Mouse (Mus musculus): ENCODE results near the gene Bcl10.
"Not testable (repeated sequence)": the region's sequence is repeated elsewhere in the genome, so short reads cannot be mapped to it uniquely, and the experiment has no call there.

The Bcl10 gene

DNA sequence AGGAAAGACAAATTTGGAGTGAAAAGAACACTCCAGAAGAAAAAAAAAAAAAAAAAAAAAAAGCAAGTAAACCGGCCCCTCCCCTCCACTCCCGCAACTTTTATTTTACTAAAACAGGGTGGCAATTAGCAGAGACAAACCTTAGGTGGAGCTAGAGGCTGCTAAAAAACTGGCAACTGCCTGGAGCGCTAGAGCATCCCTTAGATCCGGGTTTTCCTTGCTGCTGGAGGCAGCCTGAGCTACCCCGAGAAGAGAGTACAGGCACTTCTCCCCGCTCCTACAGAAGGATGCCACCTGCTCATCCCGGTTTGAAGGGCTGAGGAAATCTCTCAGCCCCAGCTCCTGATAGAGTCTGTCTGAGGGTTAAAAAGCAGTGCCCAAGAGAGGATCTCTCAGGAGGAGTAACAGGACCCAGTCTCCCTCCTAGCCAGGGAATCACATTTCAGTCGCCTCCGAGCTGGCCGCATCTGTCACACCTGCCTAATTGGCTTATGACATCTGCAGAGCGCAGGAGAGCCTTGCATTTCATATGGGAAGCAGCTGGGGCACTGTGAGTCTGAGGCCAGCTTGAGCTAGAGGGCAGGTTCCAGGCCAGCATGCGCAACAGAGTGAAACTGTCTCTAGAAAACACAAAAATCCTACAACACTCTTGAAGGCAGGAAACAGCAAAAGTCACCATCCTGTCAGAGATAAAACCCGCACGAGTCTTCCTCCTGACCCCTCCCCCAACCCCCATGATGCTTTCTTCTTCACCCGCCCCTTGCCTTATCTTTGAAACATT lies 27.6 kb downstream of the Bcl10 start:
- DNase-seq (ENCODE audit: inconsistent ontology term), result peak; percentile 68

DNA sequence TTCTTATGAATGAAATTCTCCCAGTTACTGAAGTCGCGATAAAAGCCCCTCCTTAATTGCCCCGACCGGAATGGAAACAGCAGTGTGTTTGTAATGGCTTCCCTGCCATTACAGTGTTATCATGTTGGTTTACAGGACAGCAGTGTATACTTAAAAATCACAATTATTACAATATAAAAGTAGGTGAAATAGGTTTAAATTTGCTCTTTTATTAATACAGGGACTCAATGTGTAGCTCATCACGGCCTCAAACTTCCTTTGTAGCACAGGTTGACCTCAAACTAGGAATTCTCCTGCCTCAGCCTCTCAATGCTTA lies 28.2 kb downstream of the Bcl10 start:
- no peak for DNase-seq (ENCODE audit: inconsistent ontology term)

DNA sequence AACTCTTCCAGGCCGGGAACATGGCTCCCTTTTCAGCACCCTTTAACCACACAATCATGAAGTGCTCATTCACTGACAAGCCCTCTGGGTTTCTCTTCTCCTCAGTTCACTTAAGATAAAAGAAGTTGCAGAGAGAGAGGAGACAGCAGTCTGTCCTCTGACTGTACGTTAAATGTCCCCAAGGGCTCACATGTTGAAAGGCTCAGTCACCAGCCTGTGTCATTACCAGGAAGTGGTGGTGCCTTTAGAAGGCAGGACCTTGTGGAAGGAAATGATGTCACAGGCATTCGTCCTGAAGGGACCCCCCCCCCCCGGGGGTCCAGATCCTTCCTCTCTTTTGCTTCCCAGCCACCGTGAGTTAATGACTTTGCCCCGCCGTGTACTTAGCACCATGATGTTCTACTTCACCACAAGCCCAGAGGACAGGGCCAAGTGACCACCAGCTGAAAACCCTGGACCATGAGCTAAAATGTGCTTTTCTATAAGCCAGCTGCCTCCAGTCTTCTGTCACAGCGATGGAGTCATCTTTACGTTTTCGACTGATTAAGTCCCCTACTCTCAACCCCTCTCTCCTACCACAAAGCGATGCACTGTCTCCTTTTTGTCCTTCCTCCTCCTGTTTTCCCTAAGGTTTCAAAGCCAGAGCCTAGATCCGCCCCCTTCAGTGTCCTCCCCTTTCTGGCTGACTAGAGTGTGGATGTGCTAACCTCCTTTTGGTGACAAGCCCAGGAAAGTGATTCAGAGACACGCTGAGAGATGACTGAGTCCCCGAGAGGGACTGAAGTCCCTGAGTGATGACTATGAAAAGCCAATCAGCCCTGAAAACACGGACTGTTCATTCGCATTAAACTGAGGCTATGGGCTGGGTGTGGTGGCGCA lies 28.9 kb downstream of the Bcl10 start:
- peak; percentile 66 for DNase-seq (ENCODE audit: inconsistent ontology term)

DNA sequence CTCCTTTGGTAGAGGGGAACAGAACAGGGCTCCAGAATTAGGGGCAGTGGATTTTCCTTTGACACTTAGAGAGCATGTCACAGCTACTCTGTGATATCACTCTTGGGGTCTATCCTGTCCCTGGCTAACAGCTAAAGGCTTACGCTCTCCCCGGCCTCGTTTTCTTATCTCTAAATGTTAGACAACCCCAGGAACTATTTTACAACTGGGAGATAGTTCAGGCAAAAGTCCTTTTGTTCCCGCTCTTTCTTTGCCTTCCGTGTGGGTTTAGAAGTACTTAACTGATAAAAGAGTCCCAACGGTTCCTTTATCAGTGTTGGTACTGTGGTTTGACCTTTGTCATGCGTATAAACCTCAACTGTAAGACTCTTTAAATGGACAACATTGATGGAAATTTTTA lies 30.3 kb downstream of the Bcl10 start:
- no peak for DNase-seq (ENCODE audit: inconsistent ontology term)

DNA sequence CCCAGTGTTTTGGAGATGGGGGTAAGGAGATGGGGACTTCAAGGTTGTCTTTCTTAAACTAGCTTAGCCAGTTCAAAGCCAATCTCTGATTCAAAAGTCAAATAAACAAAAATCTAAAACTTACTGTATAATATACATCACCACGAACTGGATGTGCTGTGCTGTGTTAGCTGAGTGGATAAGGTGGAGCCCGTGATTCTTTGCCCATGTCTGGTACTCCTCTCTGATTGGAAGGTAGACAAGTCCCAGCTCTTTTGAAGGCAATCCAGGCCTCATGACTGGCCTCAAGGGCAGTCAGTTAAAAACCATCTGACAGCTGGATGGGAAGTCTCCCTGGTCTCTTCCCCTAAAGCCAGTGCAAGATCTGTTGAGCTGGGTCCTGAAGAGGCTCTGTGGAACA lies 30.8 kb downstream of the Bcl10 start:
- DNase-seq (ENCODE audit: inconsistent ontology term), result no peak

DNA sequence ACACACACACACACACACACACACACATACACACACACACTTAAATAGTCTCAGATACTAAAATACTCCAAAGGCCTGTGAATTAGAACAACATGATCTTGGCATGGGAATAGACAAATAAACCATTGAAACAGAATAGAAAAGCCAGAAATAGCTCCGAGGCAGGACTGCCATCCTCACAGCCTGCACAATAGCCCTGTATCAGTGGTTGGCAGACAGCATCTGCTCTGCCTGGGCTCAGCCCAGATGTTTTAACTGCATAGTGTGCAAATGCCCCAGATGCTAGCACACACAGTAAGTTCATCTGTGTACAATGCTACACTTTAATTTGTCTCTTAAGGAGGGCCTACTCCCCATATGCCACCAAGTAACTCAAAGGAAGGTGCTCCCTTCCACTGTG lies 37.2 kb downstream of the Bcl10 start:
- DNase-seq (ENCODE audit: inconsistent ontology term), result no peak

DNA sequence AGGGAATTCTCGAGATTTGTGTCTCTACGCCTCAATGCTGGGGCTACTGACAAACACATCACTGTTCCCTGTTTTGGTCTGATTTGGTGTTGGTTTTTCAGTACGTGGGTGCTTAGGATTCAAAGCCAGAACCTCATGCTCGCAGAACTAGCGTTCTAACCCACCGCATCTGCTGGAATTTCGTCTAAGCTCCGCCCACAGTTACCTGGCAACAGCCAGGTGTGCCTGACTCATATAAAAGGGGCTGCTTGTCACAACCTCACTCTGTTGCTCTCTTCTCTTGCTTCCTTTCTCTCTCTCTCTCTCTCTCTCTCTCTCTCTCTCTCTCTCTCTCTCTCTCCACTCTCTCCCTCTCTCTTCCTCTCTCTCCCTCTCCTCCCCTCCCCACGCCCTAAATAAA lies 39.8 kb downstream of the Bcl10 start:
- DNase-seq (ENCODE audit: inconsistent ontology term), result no peak

DNA sequence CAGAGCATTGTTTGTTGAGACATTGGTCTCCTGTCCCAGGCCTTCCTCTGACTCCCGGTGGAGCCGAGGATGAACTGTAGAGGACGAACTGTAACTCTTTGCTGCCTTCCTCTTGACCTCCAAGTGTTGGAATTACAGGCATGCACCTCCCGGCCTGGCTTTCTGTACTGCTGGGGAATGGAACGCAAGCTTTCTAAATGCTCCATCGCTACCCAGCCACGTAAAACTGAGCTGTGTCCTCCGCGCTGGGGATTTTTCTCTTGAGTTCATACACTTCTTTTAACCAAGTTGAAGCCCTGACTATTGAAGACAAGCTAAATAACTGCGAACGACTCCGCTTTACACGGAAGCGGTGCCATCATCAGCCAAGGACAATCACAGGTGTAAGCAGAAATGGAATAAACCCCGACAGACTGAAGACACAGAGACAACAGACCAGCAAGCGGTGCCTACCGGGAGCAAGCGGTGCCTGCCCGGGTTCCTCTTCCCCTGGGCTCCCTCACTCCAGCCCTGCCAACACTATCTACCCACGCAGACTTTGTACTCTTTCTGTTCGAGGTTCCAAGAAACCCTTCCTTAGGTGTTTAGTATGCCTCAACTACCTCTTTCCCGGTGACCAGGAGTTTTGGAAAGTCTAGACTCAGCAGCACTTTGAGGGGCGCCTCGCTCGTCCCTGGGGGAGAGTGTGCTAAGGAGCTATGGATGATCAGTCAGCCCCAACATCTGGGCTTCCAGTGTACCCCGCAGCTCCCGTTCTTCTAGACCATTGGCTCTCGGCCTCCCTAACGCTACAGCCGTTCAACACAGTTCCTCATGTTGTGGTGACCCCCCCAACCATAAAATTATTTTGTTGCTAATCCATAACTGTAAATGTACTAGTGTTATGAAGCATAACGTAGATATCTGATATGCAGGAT lies 40.8 kb downstream of the Bcl10 start:
- DNase-seq (ENCODE audit: inconsistent ontology term), result peak; percentile 65

DNA sequence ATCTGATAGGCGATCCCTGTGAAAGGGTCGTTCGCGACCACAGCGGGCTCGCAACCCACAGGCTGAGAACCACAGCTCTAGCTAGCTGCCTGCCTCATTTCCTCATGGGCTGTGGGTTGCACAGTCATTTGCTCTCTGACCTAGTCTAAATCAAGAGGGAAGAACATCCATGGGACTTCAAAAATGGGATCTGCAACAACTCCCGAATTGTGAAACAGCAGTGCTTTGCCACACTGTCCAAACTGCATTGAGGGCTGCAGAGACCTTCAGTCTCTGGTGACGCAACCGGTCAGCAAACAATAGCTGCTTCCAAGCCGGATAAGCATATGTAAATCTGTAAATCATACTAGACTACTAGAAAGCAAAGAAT lies 41.4 kb downstream of the Bcl10 start:
- no peak for DNase-seq (ENCODE audit: inconsistent ontology term)

DNA sequence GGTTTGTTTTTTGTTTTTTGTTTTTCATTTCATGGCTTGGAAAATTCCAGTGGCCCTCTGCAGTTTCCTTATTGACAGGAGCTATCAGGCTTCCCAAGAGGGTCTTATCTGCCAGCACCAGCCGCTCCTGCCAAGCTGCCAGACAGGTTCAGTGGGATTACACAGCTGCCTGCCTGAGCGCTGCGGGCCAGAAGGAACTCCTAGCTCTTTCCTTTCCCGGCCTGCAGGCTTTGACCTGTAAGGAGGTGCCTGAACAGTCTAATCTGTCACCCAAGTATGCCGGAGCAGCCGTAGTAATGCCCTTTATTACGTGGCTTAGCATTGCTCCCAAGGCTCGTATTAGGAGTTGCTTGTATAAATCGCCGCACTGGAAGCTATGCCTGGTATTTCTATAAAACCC lies 41.9 kb downstream of the Bcl10 start:
- DNase-seq (ENCODE audit: inconsistent ontology term), result no peak

DNA sequence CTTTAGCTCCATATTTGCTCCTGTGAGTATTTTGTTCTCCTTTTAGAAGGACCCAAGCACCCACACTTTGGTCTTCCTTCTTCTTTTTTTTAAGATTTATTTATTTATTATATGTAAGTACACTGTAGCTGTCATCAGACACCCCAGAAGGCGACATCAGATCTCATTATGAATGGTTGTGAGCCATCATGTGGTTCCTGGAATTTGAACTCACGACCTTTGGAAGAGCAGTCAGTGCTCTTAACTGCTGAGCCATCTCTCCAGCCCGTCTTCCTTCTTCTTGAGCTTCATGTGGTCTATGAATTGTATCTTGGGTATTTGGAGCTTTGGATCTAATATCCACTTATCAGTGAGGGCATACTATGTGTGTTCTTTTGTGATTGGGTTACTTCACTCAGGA lies 43.0 kb downstream of the Bcl10 start:
- DNase-seq (ENCODE audit: inconsistent ontology term), result not testable (repeated sequence)

DNA sequence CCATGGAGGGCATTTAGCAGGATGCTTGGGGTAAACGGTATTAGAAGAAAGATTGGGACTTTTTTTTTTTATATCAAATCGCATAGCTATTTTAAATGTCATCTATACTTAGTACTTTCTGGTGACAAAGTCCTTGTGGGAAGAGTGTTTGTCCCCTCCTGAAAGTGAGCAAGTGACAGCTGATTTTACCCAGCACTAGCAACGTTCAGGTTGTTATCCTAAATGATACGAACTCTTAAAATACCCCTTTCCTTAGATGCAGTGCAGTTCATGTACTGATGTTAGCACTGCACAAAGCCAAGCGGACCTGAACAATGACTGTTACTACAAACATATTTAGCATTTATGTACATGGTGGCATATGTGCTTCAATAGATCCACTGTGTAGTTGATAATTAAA lies 44.2 kb downstream of the Bcl10 start:
- DNase-seq (ENCODE audit: inconsistent ontology term), result no peak

DNA sequence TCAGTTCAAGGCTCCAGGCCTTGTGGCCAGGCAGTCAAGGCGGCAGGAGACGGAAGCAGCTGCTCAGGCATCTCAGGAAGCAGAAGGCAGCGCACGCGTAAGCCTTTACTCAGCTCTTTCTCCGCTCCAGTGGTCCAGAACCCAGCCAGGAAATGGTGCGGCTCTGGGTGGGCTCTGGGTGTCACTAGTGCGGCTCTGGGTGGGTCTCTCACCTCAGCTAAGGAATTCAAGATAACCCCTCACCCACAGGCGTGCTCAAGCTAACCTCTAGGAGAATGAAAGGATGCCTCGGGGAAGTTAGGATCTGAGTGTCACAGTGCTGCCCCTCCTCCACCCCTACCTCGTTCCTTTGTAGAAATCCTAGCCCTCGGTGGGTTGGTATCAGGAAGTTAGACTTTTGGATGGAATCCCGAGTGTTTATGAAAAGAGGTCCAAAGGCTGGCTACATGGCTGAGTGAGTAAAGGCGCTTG lies 46.5 kb downstream of the Bcl10 start:
- DNase-seq (ENCODE audit: inconsistent ontology term), result no peak

DNA sequence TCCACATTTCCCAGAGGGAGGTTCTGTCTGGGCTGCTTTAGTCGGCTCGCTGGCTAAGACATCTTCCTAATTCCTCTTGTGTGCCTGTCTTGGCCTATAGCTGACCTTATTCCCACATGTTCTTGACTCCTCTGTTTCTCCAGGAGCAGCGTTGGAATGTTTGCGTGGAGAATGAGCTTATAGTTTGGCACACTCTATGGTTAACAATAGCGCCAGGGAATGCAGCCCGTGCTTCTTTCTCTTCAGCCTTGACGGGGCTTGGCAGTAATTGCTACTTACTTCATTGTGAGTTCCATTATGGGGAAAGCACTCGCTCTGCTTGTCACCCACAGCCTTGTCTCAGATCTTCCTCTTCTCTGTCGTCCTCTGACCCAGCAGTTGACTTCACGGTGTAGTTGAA lies 48.9 kb downstream of the Bcl10 start:
- DNase-seq (ENCODE audit: inconsistent ontology term), result no peak

DNA sequence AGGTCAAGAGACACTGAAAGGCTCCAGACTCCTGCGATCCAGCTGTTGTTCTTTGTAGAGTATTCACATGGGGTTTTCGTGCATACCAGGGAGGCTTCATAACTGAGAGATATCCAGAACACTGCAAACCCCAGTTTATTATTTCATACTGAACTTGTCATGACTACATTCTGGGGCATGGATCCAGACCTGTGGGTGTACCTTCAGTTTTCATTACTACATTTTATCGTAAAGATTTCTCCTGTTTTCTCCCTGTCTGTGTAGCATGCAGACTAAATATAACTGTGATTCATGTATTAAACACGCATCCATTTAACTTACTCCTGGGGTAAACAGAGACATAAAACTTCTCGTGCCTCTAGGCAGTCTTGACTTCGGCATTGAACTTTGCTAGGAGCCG lies 52.4 kb downstream of the Bcl10 start:
- no peak for DNase-seq (ENCODE audit: inconsistent ontology term)
